Mouse (Mus musculus) urinary bladder, postnatal 36 days (tissue): Measurements from ENCODE around the gene Myl4.
"Not testable (repeated sequence)": the region's sequence is repeated elsewhere in the genome, so short reads cannot be mapped to it uniquely, and the experiment has no call there.

Experiments used
- DNase-seq, 2 experiments: peaks; one replicate each; pipeline ENCODE4 v3.0.0; 2022; ENCODE audit warnings: low spot score in 2 of 2, mixed read lengths in 1 of 2

Myl4 gene

GRCm38 (mm10) chr11:104550406-104550974 is at the start of gene Myl4, which contains the start of gene Cdc27:
Myl4 (plus strand) TSS chr11:104550663.
Cdc27 (minus strand) TSS chr11:104550620.
- peak; percentile 99 to 100 for DNase-seq

- no peak for DNase-seq
Observed at GRCm38 (mm10) chr11:104508455-104508854, 42.0 kb upstream of the Myl4 start.

- DNase-seq: no peak
Observed at GRCm38 (mm10) chr11:104510606-104511005, 39.9 kb upstream of the Myl4 start.

GRCm38 (mm10) chr11:104512436-104512835 is 38.0 kb upstream of the Myl4 start:
- DNase-seq: no peak

GRCm38 (mm10) chr11:104525935-104526334 is 24.5 kb upstream of the Myl4 start:
- no peak for DNase-seq

- DNase-seq: no peak
Observed at GRCm38 (mm10) chr11:104536843-104537242, 13.6 kb upstream of the Myl4 start.

GRCm38 (mm10) chr11:104537945-104538555 is 12.4 kb upstream of the Myl4 start:
- no peak for DNase-seq

GRCm38 (mm10) chr11:104539811-104540210 is 10.7 kb upstream of the Myl4 start:
- DNase-seq: no peak

- DNase-seq: not testable (repeated sequence)
Observed at GRCm38 (mm10) chr11:104543337-104543736, 7.1 kb upstream of the Myl4 start.

- no peak for DNase-seq
Observed at GRCm38 (mm10) chr11:104544507-104544906, 6.0 kb upstream of the Myl4 start.

GRCm38 (mm10) chr11:104547502-104547901 is 3.0 kb upstream of the Myl4 start:
- no peak for DNase-seq

- no peak for DNase-seq
Observed at GRCm38 (mm10) chr11:104549438-104550405, 741 bp upstream of the Myl4 start.

GRCm38 (mm10) chr11:104558065-104558464 is 7.6 kb downstream of the Myl4 start:
- DNase-seq: no peak

GRCm38 (mm10) chr11:104558651-104559403 is 8.4 kb downstream of the Myl4 start:
- no peak for DNase-seq

- DNase-seq: no peak
Observed at GRCm38 (mm10) chr11:104560971-104561370, 10.5 kb downstream of the Myl4 start.

- no peak for DNase-seq
Observed at GRCm38 (mm10) chr11:104563496-104563895, 13.0 kb downstream of the Myl4 start.

- no peak for DNase-seq
Observed at GRCm38 (mm10) chr11:104565172-104565571, 14.7 kb downstream of the Myl4 start.

GRCm38 (mm10) chr11:104566097-104566496 is 15.6 kb downstream of the Myl4 start:
- DNase-seq: no peak

- DNase-seq: no peak
Observed at GRCm38 (mm10) chr11:104566796-104567195, 16.3 kb downstream of the Myl4 start.

GRCm38 (mm10) chr11:104567736-104568135 is 17.3 kb downstream of the Myl4 start:
- no peak for DNase-seq

GRCm38 (mm10) chr11:104568326-104568725 is 17.9 kb downstream of the Myl4 start:
- no peak for DNase-seq

GRCm38 (mm10) chr11:104570515-104570914 is 20.1 kb downstream of the Myl4 start:
- DNase-seq: not testable (repeated sequence)
